Mouse (Mus musculus): Measurements from ENCODE around the gene Krtdap. TPM values are rescaled to one million over a fixed set of nuclear protein-coding genes. Genes with fewer than 3 reads are reported as not detected.
A peak's percentile ranks its signal among the peaks of the same experiment; 100 is the strongest.

Krtdap gene
- polyA plus RNA-seq, 1 experiment from 2014 or later, result not detected

- ATAC-seq, result no peak
- Histone ChIP-seq H3K27me3 (replicated peaks; ENCODE audit: control insufficient read depth, insufficient read depth, low read length) (no peaks in the 10 kb centered on the region), H3K4me1 (replicated peaks; ENCODE audit: control insufficient read depth, insufficient read depth, low read length) (peaks cover 8% of the 10 kb centered on the region; the same call in 1 of the 2 replicates), H3K4me2 (ENCODE audit: low read length) (no peak overlapping the region), H3K36me3 (ENCODE audit: control insufficient read depth, insufficient read depth) (no peaks in the 10 kb centered on the region), H3K9me3 (ENCODE audit: control insufficient read depth, low read length) (no peaks in the 10 kb centered on the region), H3K9ac (replicated peaks; ENCODE audit: low read depth, low read length) (no peak overlapping the region), H3K27ac (ENCODE audit: low read length) (no peak overlapping the region), H3K4me3 (replicated peaks; ENCODE audit: low read length) (no peak overlapping the region)
- 73% methylated on average over 4 of the region's 4 CpGs for WGBS
Observed at GRCm38 (mm10) chr7:30781792-30782191, 5.9 kb upstream of the Krtdap start.

GRCm38 (mm10) chr7:30782658-30783057, 5.0 kb upstream of the Krtdap start:
- no peak overlapping the region for H3K4me2 ChIP-seq (ENCODE audit: low read length)
- no peaks in the 10 kb centered on the region for H3K9me3 ChIP-seq (ENCODE audit: control insufficient read depth, low read length)
- WGBS, result 87% methylated on average over 3 of the region's 3 CpGs
- H3K36me3 ChIP-seq (ENCODE audit: control insufficient read depth, insufficient read depth), result no peaks in the 10 kb centered on the region
- no peak overlapping the region for H3K27ac ChIP-seq (ENCODE audit: low read length)
- H3K9ac ChIP-seq (replicated peaks; ENCODE audit: low read depth, low read length), result no peak overlapping the region
- H3K4me1 ChIP-seq (replicated peaks; ENCODE audit: control insufficient read depth, insufficient read depth, low read length), result peaks cover 8% of the 10 kb centered on the region; the same call in 1 of the 2 replicates
- H3K4me3 ChIP-seq (replicated peaks; ENCODE audit: low read length), result no peak overlapping the region
- H3K27me3 ChIP-seq (replicated peaks; ENCODE audit: control insufficient read depth, insufficient read depth, low read length), result no peaks in the 10 kb centered on the region; the same call in 1 of the 2 replicates
- no peak for ATAC-seq

GRCm38 (mm10) chr7:30785154-30785553, 2.5 kb upstream of the Krtdap start:
- peaks cover 3% of the 10 kb centered on the region; the same call in 1 of the 2 replicates for H3K27me3 ChIP-seq (replicated peaks; ENCODE audit: control insufficient read depth, insufficient read depth, low read length)
- H3K4me3 ChIP-seq (replicated peaks; ENCODE audit: low read length), result no peak overlapping the region
- no peaks in the 10 kb centered on the region for H3K9me3 ChIP-seq (ENCODE audit: control insufficient read depth, low read length)
- H3K36me3 ChIP-seq (ENCODE audit: control insufficient read depth, insufficient read depth), result no peaks in the 10 kb centered on the region
- no peak overlapping the region for H3K4me2 ChIP-seq (ENCODE audit: low read length)
- ATAC-seq, result no peak
- peaks cover 8% of the 10 kb centered on the region; the same call in 1 of the 2 replicates for H3K4me1 ChIP-seq (replicated peaks; ENCODE audit: control insufficient read depth, insufficient read depth, low read length)
- WGBS, result 85% methylated on average over 1 of the region's 1 CpGs
- H3K27ac ChIP-seq (ENCODE audit: low read length), result no peak overlapping the region
- no peak overlapping the region for H3K9ac ChIP-seq (replicated peaks; ENCODE audit: low read depth, low read length)

- Histone ChIP-seq H3K4me2 (ENCODE audit: low read length) (no peak overlapping the region), H3K9ac (replicated peaks; ENCODE audit: low read depth, low read length) (no peak overlapping the region), H3K9me3 (ENCODE audit: control insufficient read depth, low read length) (no peaks in the 10 kb centered on the region), H3K4me1 (replicated peaks; ENCODE audit: control insufficient read depth, insufficient read depth, low read length) (peaks cover 8% of the 10 kb centered on the region; the same call in 1 of the 2 replicates), H3K36me3 (ENCODE audit: control insufficient read depth, insufficient read depth) (no peaks in the 10 kb centered on the region), H3K27ac (ENCODE audit: low read length) (no peak overlapping the region), H3K27me3 (replicated peaks; ENCODE audit: control insufficient read depth, insufficient read depth, low read length) (peaks cover 3% of the 10 kb centered on the region; the same call in 1 of the 2 replicates), H3K4me3 (replicated peaks; ENCODE audit: low read length) (no peak overlapping the region)
- WGBS, result 33% methylated on average over 13 of the region's 13 CpGs
- ATAC-seq, result peak; percentile 75
Observed at GRCm38 (mm10) chr7:30785721-30786546, 1.8 kb upstream of the Krtdap start.

- Histone ChIP-seq H3K27ac (ENCODE audit: low read length) (no peak overlapping the region), H3K4me3 (replicated peaks; ENCODE audit: low read length) (no peak overlapping the region), H3K4me2 (ENCODE audit: low read length) (no peak overlapping the region), H3K9me3 (ENCODE audit: control insufficient read depth, low read length) (no peaks in the 10 kb centered on the region), H3K9ac (replicated peaks; ENCODE audit: low read depth, low read length) (no peak overlapping the region), H3K36me3 (ENCODE audit: control insufficient read depth, insufficient read depth) (no peaks in the 10 kb centered on the region), H3K27me3 (replicated peaks; ENCODE audit: control insufficient read depth, insufficient read depth, low read length) (peaks cover 3% of the 10 kb centered on the region; the same call in 1 of the 2 replicates), H3K4me1 (replicated peaks; ENCODE audit: control insufficient read depth, insufficient read depth, low read length) (peaks cover 8% of the 10 kb centered on the region; the same call in 1 of the 2 replicates)
- WGBS, result 83% methylated on average over 10 of the region's 10 CpGs
- ATAC-seq, result no peak
Observed at GRCm38 (mm10) chr7:30790141-30790540, 2.4 kb downstream of the Krtdap start.

- Histone ChIP-seq H3K36me3 (ENCODE audit: control insufficient read depth, insufficient read depth) (no peaks in the 10 kb centered on the region), H3K4me3 (replicated peaks; ENCODE audit: low read length) (no peak overlapping the region), H3K4me2 (ENCODE audit: low read length) (no peak overlapping the region)
Observed at GRCm38 (mm10) chr7:30791921-30792320, 4.2 kb downstream of the Krtdap start.

GRCm38 (mm10) chr7:30794921-30795320, 7.2 kb downstream of the Krtdap start:
- Histone ChIP-seq H3K4me2 (ENCODE audit: low read length) (no peak overlapping the region), H3K4me3 (replicated peaks; ENCODE audit: low read length) (no peak overlapping the region), H3K9ac (replicated peaks; ENCODE audit: low read depth, low read length) (no peak overlapping the region), H3K36me3 (ENCODE audit: control insufficient read depth, insufficient read depth) (no peaks in the 10 kb centered on the region), H3K27ac (ENCODE audit: low read length) (no peak overlapping the region), H3K9me3 (ENCODE audit: control insufficient read depth, low read length) (peaks cover 1% of the 10 kb centered on the region), H3K27me3 (replicated peaks; ENCODE audit: control insufficient read depth, insufficient read depth, low read length) (no peaks in the 10 kb centered on the region), H3K4me1 (replicated peaks; ENCODE audit: control insufficient read depth, insufficient read depth, low read length) (no peaks in the 10 kb centered on the region)
- no peak for ATAC-seq

More at GRCm38 (mm10) chr7:30791921-30792320, 4.2 kb downstream of the Krtdap start:
- H3K27me3 ChIP-seq (replicated peaks; ENCODE audit: control insufficient read depth, insufficient read depth, low read length), result peaks cover 3% of the 10 kb centered on the region; the same call in 1 of the 2 replicates
- WGBS, result 32% methylated on average over 9 of the region's 9 CpGs
- no peak overlapping the region for H3K9ac ChIP-seq (replicated peaks; ENCODE audit: low read depth, low read length)
- H3K9me3 ChIP-seq (ENCODE audit: control insufficient read depth, low read length), result no peaks in the 10 kb centered on the region
- no peak for ATAC-seq
- no peak overlapping the region for H3K27ac ChIP-seq (ENCODE audit: low read length)
- H3K4me1 ChIP-seq (replicated peaks; ENCODE audit: control insufficient read depth, insufficient read depth, low read length), result no peaks in the 10 kb centered on the region

GRCm38 (mm10) chr7:30796790-30797189, 9.1 kb downstream of the Krtdap start:
- H3K9me3 ChIP-seq (ENCODE audit: control insufficient read depth, low read length), result peaks cover 9% of the 10 kb centered on the region
- 79% methylated on average over 1 of the region's 1 CpGs for WGBS
- no peaks in the 10 kb centered on the region for H3K4me1 ChIP-seq (replicated peaks; ENCODE audit: control insufficient read depth, insufficient read depth, low read length)
- no peaks in the 10 kb centered on the region for H3K27me3 ChIP-seq (replicated peaks; ENCODE audit: control insufficient read depth, insufficient read depth, low read length)
- ATAC-seq, result no peak
- H3K36me3 ChIP-seq (ENCODE audit: control insufficient read depth, insufficient read depth), result no peaks in the 10 kb centered on the region
- no peak overlapping the region for H3K27ac ChIP-seq (ENCODE audit: low read length)
- H3K9ac ChIP-seq (replicated peaks; ENCODE audit: low read depth, low read length), result no peak overlapping the region
- H3K4me2 ChIP-seq (ENCODE audit: low read length), result no peak overlapping the region
- no peak overlapping the region for H3K4me3 ChIP-seq (replicated peaks; ENCODE audit: low read length)

- Histone ChIP-seq H3K9ac (replicated peaks; ENCODE audit: low read depth, low read length) (no peak overlapping the region), H3K9me3 (ENCODE audit: control insufficient read depth, low read length) (peaks cover 9% of the 10 kb centered on the region), H3K4me2 (ENCODE audit: low read length) (no peak overlapping the region), H3K27ac (ENCODE audit: low read length) (no peak overlapping the region), H3K4me1 (replicated peaks; ENCODE audit: control insufficient read depth, insufficient read depth, low read length) (no peaks in the 10 kb centered on the region), H3K4me3 (replicated peaks; ENCODE audit: low read length) (no peak overlapping the region), H3K27me3 (replicated peaks; ENCODE audit: control insufficient read depth, insufficient read depth, low read length) (no peaks in the 10 kb centered on the region), H3K36me3 (ENCODE audit: control insufficient read depth, insufficient read depth) (no peaks in the 10 kb centered on the region)
- ATAC-seq, result no peak
Observed at GRCm38 (mm10) chr7:30800653-30801052, 13.0 kb downstream of the Krtdap start.
